14 mouse cellular contexts compared by ENCODE assay signal in genomic region chr9:61857817-61858216, GRCm38 (mm10).
"Had no signal": no experiment of that assay in that cellular context is flagged by ENCODE, and none has a peak within 500 bp of the region (broad histone marks: within the 10 kb centered on the region; RNA-seq: fewer than 3 reads in every experiment).

No protein-coding gene starts in this region.

- H3K4me1 ChIP-seq: intestine, embryonic 15.5 days had no signal

- H3K4me3 ChIP-seq: intestine, embryonic 15.5 days; layer of hippocampus, adult 2 months; limb, embryonic 15.5 days; liver, embryonic 12.5 days; neural tube, embryonic 13.5 days had no signal

- H3K36me3 ChIP-seq: intestine, embryonic 15.5 days; limb, embryonic 15.5 days; liver, embryonic 12.5 days; neural tube, embryonic 13.5 days had no signal

- H3K27ac ChIP-seq: intestine, embryonic 15.5 days; layer of hippocampus, adult 2 months; limb, embryonic 15.5 days; liver, embryonic 12.5 days; neural tube, embryonic 13.5 days; stomach, postnatal 0 days had no signal

- ATAC-seq: intestine, embryonic 15.5 days; liver, embryonic 12.5 days; midbrain, embryonic 16.5 days had no signal

- H3K9ac ChIP-seq: intestine, embryonic 15.5 days; limb, embryonic 15.5 days; liver, embryonic 12.5 days; neural tube, embryonic 13.5 days had no signal

- H3K9me3 ChIP-seq: intestine, embryonic 15.5 days; limb, embryonic 15.5 days; liver, embryonic 12.5 days; neural tube, embryonic 13.5 days had no signal

- H3K27me3 ChIP-seq: intestine, embryonic 15.5 days; neural tube, embryonic 13.5 days had no signal

- DNase-seq: kidney, adult 18-20 months; kidney, postnatal 10 days; kidney, postnatal 4 days; left cerebral cortex, postnatal 4 days; lung, postnatal 4 days; retina, postnatal 1 day; thymus, postnatal 4 days had no signal
